Mouse (Mus musculus) T-helper 1 cell (primary cell): ENCODE data around the gene Mgat5.

Experiments used
- in situ Hi-C: fragments of 300-600 bp; cut with MboI, MseI; formaldehyde crosslinking; loops from one replicate; pipeline ENCODE4 v1.15.1; 2025; ENCODE audit warnings: high pct_unique_total_duplicates

The Mgat5 gene

DNA sequence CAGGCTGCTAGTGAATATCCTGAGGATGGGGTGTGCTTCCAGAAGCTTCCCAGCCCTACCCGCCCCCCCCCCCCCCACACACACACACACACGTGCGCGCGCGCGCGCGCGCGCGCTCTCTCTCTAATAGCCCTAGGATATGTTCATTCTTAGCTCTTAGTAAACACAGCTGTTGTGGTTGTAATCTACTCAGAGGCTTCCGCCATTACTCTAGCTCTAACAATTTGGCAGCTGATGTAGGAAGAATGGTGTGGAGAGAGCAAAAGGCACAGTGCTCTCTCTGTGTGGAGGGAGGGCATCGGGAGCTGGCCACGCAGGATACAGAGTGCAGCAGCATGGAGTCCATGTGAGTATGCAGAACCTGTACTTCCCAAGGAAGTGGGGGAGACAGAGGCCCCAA is 216.0 kb downstream of the Mgat5 start:
- in situ Hi-C loops: no loop called here

DNA sequence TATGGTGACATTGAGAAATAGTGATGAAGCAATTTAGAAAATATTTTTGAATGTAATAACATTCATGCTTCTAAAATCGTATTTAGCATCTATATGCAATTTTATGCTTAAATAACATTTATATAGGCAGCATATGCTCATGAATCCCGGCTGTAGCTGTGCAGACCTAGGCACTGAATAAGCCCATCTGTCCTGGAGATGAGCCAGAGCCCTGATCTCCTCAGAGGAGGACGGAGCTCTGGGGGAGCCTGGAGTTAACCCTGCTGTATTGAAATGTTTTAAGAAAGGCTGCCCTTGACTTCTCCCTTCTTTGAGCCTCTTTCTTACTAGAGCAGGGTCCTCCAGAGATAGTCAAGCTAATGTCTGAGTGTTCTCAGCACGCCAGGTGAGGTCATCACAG is 217.8 kb downstream of the Mgat5 start:
- in situ Hi-C loops: no loop called here

DNA sequence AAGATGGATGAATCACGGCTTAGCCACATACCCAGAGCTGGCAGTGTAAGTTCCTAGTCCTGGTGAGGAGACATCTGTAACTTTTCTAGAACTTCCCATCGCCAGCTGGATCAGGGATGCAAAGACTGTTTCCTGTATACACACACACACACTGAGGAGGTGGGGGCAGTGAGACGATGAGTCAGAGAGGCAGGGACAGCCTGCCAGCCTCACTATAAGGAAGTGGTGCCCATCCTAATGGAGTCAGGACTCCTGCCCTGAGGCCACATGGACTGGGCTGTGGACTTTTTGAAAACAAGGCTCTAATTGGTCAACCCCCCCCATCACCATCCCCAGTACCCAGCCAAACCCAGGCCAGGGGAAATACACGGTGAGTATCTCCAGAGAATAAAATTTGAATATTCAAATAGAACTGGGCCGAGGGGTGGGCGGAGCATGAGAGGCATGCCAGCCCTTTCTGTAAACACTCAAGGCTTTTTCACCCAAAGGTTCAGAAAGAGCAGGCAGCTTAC is 220.3 kb downstream of the Mgat5 start:
- in situ Hi-C loops: no loop called here

DNA sequence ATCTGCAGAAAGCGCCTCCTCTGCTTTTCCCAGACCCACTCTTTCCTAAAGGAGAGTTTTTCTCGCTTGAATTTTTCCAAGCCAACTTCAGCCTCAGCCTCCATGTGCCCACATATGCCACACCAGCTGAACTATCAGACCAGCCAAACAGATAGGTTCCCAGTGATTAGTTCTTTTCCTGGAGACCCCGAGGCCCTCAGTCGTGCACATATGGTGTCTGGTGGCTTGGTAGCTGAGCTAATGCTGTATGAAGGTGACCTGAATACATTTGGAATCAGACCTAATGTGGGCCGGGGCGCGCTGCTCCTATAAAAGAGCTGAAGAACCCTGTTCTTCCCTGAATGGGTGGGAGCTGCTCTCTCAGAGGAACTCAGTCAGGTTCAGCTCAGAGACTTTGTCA is 225.5 kb downstream of the Mgat5 start:
- in situ Hi-C loops: no loop called here

DNA sequence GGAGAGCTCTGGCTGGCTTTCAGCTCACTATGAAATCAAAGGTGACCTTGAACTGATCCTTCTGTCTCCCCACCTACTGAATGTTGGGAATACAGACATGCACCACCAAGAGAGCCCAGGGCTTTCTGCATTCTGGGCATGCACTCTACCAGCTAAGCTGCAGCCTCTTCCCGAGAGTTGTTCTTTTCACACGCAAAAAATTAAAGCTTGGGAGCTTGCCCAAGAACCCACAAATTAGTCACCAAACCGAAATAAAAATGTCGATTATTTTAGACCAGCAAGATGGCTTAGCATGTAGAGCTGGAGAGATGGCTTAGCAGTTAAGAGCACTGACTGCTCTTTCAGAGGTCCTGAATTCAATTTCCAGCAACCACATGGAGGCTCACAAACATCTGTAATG is 230.0 kb downstream of the Mgat5 start:
- in situ Hi-C loops: no loop called here

DNA sequence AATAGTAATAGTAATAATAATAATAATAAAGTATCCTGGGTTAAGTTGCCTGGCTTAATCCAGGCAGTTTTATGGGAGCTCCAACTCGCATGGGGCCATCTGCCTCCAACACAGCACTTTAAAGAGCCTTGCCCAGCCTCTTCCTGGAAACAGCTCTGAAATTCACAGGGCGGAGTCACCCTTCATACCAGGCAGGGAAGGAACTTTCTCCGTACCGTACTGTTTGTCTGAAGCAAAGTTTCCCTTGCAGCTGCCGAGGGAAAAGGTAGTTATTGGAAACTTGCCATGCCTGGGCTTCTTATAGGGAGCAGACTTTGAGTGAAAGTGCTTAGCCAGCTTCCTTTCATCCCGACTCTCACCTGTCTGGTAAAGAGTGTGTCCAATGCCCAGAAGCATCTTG is 232.3 kb downstream of the Mgat5 start:
- in situ Hi-C loops: no loop called here

DNA sequence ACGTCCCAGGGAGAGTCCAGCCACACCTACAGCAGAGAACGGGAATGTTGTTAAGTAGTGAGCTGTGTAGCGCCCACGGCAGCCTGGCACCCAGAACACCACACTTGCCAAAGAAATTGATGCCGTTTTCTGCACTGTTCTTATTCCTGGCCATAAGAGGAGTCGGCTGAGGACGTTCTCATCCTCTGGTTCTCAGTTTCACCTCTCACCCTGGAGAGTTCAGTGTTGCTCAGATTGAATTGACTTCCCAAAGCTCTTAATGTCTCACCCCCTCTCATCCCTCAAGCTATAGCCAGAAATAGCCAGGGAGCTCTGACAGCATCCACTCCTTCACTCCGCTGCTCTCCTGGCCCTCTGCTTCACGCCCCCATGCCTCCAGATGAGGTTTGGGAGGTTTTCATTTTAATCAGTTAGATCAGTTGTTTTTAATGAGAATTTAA is 234.7 kb downstream of the Mgat5 start:
- in situ Hi-C loops: no loop called here

DNA sequence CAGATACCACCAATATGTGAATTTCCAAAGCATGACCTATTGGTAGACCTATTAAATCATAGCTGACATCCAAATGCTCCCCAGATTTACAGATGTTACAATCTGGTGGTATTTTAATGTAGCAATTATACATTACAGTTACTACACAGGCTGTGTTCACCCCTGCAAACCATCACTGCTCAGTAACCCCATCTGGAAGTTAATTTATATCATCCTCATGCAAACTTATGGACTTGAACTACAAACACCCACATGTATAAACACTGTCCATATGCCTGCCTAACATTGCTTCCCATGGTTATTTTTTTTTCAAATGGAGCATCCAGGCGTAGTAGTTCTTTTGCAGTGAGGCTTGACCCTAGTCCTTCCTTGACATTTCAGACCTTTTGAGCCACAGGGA is 236.2 kb downstream of the Mgat5 start:
- in situ Hi-C loops: no loop called here

DNA sequence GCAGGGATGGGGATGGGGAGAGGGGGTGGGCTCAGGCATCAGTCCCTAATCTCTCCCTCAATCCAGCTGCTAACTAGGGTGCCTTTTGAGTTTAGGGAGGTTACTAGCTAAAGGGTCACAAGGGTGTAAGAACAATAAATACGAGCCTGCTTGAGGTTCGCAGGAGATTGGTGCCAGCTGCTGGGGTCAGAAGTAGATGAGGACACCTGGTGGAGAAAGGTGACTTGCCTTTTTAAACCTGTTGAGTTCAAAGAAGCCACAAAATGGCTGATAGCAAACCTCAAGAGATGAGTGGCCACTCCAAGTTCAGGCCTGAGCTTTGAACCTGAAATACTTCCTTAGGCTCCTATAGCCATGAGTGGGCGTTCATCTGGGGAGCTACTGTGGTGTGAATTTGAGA is 236.9 kb downstream of the Mgat5 start:
- in situ Hi-C loops: no loop called here

DNA sequence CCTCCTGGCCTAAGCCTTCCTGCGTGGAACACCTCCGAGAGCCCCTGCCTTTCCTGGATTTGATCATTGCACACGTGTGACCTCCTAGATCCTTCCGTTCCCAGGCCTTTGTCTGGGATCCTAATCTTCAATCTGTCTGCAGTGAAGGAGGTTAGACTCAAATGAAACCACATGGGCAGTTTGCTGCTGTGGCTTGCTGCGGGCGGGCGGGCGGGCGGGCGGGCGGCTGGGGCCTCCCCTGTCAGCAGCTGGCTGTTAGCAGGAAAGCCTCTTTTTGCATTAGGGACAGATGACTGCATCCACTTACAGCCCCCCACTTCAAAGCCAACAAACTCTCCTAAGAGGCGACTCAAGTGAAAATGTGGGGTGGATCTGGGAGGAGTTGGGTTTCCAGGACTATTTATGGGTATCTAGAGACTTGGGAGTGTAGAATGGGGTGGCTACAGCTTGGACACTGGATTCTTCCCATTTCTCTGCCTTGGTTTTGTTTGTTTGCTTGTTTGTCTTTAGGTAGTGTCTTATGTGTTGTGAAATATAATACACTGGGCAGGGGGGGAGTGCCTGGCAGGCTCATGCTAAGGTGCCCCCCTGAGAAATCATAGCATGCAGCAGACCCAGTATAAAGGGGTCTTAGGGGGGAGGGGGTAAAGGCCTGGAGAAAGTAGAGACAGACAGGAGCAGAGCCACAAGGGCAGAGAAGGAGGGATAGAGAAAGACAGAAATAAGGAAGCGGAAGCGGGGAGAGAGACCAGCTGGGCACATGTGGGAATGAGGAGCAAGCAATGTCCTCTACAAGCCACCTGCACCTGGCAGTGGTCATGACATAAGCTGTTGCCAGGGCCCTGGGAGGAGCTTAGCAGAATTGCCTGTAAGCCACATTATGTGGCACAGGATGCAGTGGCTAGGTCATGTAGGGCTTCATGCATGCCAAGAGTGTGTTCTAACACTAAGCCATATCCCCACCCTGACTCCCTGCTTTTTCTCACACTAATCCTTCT is 238.4 kb downstream of the Mgat5 start:
- in situ Hi-C loops: no loop called here

DNA sequence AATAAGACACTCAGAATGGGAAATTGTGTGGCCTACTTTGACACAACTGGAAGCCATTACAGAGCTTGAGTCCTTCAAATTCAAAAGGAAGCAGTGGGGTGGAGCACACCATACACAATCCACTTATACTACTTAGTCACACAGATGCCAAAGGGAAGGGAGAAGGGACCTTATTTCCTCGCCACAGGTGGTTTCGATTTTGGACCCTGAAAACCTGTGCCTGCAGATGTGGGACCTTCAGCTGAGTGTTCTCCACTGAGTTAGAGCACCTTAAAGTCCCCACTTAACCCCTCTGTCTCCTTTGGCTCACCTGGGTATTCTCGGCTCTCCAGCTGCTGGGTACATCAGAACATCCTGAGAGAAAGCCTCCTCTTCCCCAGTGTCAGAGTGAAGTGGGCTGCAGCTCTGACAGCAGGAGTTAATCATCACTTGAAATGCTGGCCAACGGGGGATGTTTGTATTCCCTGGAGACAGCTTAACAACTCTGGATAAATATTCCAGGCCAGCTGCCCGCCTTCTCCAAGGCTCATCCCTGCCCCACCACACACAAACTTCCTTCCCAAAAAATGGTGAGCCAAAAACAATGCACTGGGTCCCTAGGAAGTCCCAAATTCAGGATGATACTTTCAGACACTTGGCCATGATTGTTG is 240.1 kb downstream of the Mgat5 start:
- in situ Hi-C loops: no loop called here

DNA sequence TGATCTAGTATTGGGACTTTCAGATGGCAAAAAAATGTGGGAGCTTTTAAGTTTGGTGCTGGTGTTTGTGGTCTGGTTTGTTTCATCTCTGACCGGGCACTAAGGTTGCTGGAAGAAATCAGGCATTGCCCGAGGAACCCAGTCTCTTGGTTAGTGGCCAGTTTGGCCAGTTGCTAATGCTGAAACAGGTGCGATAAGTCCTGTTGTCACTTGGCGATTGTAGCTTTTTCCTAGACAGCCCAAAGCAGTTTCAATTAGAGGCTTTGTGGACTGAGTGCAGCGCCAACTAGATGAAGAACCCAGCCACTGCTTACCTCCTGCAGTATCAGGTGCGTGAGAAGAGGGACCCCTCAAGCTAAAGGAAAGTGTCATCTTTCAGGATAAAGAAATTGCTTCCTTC is 248.6 kb downstream of the Mgat5 start:
- in situ Hi-C loops: loop anchor here (25.0 kb wide), 1 partner anchor 441 kb away; no protein-coding TSS in a partner anchor

DNA sequence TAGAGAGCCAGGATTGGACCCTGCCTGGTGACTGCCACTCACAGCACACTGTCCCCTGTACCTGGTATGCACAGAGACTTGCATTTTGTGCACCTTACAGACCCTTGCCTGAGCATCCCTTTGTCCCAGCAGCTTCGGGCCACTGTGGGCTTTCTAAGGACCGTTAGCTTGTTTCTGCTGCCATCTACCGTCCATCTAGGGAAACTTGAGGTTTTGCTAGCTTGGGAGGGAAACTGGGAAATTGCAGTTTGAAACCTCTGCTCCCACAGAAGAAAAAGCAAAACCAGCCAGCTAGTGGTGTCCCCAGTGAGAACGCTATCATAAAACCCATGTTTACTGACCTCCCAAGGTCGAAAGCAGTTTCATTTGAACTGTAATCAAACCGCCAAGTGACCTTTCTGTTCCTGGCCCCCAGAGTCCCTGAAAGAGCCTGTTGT is 254.2 kb downstream of the Mgat5 start:
- in situ Hi-C loops: loop anchor here (25.0 kb wide), 1 partner anchor 447 kb away; no protein-coding TSS in a partner anchor

DNA sequence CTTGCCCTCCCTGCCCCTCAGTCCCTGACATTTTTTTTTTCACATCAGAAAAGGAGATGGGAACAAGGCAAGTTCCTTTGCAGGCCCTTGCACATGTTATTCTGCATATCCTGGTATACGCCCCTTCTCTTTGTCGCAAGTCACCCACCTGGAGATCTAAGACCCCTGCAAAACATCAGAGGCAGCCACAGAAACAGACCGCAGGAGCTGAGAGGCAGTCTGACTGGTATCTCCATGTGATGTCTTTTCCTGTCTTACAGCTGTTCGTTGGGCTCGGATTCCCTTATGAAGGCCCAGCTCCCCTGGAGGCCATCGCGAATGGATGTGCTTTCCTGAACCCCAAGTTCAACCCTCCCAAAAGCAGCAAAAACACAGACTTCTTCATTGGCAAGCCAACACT is 254.8 kb downstream of the Mgat5 start:
- in situ Hi-C loops: loop anchor here (25.0 kb wide), 1 partner anchor 447 kb away; no protein-coding TSS in a partner anchor

DNA sequence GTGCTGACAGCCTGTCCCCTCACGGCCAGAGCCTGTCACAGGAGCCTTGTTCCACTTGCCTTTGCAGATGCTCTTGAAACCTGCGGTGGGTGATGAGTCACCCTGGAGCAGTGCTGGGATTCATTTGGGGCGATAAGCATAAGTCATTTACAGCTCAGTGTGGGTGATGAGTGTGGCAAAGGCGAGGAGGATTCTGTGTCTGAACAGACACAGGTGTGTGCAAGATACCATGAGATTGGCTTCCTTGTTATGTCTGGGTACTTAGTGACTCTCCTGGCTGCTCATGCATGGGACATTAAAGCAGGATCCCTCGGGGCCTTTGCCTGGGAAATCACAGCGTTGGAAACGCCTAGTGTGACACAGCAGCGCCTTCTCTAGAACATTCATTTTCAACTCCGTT is 256.2 kb downstream of the Mgat5 start:
- in situ Hi-C loops: loop anchor here (5.0 to 25.0 kb wide), 2 partner anchors 259 to 449 kb away; no protein-coding TSS in a partner anchor

DNA sequence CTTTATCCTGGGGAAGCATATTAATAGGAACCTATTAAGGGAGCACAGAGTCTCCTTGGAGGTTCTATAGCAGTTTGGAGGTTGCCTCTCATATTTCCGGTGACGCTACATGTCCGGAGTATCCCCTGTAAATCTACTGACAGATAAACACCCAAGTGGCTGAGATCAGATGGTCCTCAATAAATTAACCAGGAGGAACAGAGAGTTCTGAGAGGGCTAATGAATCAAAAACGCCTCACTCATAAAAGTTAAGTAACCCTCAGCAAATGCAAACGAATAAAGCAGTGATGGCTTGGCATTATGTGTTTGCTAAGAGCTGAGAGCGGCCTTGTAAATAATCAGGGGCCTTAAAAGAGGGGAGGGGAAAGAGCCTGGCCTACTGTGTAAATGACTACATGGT is 259.2 kb downstream of the Mgat5 start:
- in situ Hi-C loops: loop anchor here (5.0 to 25.0 kb wide), 2 partner anchors 262 to 452 kb away; no protein-coding TSS in a partner anchor

DNA sequence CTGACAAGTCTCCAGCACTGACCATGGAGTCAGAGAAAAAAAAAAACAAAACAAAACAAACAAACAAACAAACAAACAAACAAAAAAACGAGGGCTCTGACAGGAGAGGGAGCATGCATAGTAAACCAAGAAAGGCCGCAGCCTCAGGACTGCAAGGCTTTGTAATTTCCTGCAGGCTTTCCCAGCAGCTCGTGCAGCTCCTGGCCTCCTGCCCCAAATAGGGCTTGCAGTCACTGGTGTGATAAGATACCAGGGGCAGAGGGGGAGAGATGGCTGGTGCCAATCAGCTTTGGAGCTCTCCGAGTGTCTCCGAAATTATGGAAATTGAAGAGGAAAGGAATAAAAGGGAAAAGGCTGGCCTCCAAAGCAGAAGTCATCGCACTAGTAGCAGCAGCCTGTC is 260.5 kb downstream of the Mgat5 start:
- in situ Hi-C loops: loop anchor here (25.0 kb wide), 1 partner anchor 453 kb away; no protein-coding TSS in a partner anchor

DNA sequence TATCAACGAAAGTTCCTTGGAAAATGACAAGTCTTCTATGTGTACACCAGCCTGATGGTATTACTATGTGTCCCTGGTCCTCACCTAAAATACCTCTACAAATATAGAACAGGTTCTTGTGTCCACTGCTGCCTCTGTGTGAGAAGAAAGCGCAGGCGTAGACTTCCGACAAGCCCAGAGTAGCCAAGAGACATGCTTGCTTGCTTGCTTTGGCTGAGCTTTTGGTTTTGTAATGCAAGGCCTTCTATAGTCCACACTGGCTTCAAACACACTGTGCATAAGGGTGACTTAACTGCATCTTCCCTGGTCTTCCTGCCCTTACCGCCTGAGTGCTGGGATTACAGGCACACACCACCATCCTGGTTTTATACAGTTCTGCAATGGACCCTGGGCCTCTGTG is 262.4 kb downstream of the Mgat5 start:
- in situ Hi-C loops: loop anchor here (25.0 kb wide), 1 partner anchor 455 kb away; no protein-coding TSS in a partner anchor

DNA sequence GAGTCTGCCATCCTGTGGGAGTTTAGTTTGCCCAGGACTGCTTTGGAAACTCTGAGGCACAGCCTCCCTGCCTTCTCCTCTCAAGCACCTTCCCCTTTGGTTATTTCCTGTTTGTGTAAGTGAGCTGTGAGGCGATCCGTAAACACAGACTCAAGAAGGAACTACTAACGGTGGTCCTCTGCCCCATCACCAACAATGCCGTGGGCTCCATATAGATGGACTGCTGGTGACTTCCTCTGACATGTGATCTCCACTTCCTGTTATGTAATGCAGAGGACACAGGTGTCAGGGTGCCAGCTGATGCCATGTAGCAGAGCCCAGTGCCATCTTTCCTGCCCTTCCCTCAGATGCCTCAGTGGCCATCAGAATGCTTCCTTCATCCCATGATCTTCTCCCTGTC is 265.4 kb downstream of the Mgat5 start:
- in situ Hi-C loops: loop anchor here (25.0 kb wide), 1 partner anchor 458 kb away; no protein-coding TSS in a partner anchor

DNA sequence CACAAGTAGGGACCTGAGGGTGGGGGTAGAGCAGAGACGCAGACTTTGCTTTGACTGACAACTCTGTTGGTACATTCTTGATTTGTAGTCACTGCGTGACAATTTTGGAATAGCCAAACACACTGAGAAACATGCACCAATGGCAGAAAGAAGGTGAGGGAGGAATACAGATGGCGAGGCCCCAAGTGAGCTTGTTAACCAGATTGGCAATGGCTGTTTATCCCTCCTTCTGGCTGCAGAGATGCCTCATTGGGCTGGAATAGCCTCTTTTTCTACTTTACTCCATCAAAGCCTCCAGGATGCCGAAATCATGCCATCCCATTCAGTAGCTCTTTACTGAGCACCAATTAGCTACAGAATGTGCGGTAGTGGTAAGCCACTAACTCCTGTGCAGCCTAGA is 270.9 kb downstream of the Mgat5 start:
- in situ Hi-C loops: loop anchor here (25.0 kb wide), 1 partner anchor 812 kb away; no protein-coding TSS in a partner anchor

DNA sequence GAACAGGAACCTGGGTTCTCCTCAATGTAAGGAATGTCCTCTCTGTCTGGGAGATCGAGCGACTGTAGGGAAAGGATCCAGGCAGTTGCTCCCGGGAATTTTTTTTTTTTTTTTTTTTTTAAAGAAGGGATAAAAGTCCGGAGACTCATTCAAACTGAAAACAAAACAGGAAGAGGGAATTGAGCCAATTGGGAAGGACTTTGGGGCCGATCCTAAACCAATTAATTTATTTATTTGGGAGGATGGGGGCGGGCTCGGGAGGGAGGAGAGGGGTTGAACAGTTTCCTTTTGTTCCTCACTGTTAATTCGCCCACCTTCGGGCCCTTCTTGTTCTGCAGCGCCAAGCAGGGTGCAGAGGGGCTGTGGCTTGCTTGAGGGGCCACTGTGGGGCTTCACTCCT is 278.1 kb downstream of the Mgat5 start:
- in situ Hi-C loops: loop anchor here (25.0 kb wide), 1 partner anchor 804 kb away; no protein-coding TSS in a partner anchor

DNA sequence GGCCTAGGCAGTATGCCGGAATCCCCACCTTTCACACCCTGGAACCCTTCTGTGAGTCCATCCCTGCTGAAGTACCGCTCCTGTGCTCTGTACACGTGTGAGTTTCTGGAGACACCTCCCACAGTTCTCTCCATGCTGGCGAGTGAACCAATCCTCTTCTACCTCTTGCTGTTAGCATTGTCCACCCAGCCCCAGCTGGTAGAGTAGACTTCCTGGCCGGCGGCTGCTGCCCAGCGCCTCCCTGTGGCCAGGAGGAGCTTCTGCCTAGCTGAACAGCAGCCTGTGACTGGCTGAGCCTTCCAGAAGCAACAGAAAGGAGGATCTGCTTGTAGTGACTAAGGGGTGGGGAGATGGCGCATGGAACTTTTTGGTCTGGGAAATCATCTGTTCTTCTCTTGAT is 279.4 kb downstream of the Mgat5 start:
- in situ Hi-C loops: loop anchor here (25.0 kb wide), 1 partner anchor 803 kb away; no protein-coding TSS in a partner anchor
